In genomic region chr8:108574101-108574500, GRCm38 (mm10) we compare ENCODE assay signal across 9 mouse cellular contexts.
A peak's percentile ranks its signal among the peaks of the same experiment; 100 is the strongest.
DNase-seq lines count a peak whose midpoint lies in the region; ATAC-seq lines count a peak whose summit lies in the region.
"Had no signal": no experiment of that assay in that cellular context is flagged by ENCODE, and none has a peak within 500 bp of the region (broad histone marks: within the 10 kb centered on the region; RNA-seq: fewer than 3 reads in every experiment).

No protein-coding gene starts in this region.

- peak; percentile 60 for DNase-seq in forebrain, embryonic 11.5 days (ENCODE audit: low spot score)
- DNase-seq in 3T3-L1 (ENCODE audit: low read depth, low spot score) = peak; percentile 58
- DNase-seq in adrenal gland, adult 8-10 months = peak; percentile 74
- DNase-seq in gastrocnemius, postnatal 25 days = peak; percentile 27
- peak; percentile 8 to 26 for DNase-seq in left cerebral cortex, postnatal 14 days (ENCODE audit: low spot score in 2 of 2)
- DNase-seq in ovary, postnatal 14 days (ENCODE audit: low spot score) = peak; percentile 51

- ATAC-seq in forebrain, embryonic 11.5 days (replicated peaks; ENCODE audit: low FRiP score) = no peak
- no peak for ATAC-seq in forebrain, embryonic 16.5 days
- ATAC-seq in activated CD4-positive, CD25-positive, alpha-beta regulatory T cell, adult 4 months = no peak

- intact Hi-C loops in left cerebral cortex, postnatal 14 days (cut with DNase I) = no loop called here

- H3K4me3 ChIP-seq in forebrain, embryonic 11.5 days (ENCODE audit: low read depth, low read length) = no peak overlapping the region
- no peak overlapping the region for H3K4me3 ChIP-seq in forebrain, embryonic 16.5 days (replicated peaks; ENCODE audit: low read length)
- H3K4me3 ChIP-seq: midbrain, embryonic 12.5 days had no signal

- H3K27me3 ChIP-seq in forebrain, embryonic 11.5 days (ENCODE audit: control insufficient read depth, insufficient read depth, low read length) = no peaks in the 10 kb centered on the region
- H3K27me3 ChIP-seq in forebrain, embryonic 16.5 days (replicated peaks; ENCODE audit: control insufficient read depth, insufficient read depth, low read length) = 0 out of 2 replicates have a peak, but pooled peaks cover 3% of the 10 kb centered on the region
- H3K27me3 ChIP-seq: midbrain, embryonic 12.5 days had no signal

- H3K4me2 ChIP-seq in forebrain, embryonic 11.5 days (ENCODE audit: low read depth, low read length, severe bottlenecking) = no peak overlapping the region
- no peak overlapping the region for H3K4me2 ChIP-seq in forebrain, embryonic 16.5 days (ENCODE audit: low read length)
- H3K4me2 ChIP-seq: midbrain, embryonic 12.5 days had no signal

- 37% methylated on average over 7 of the region's 7 CpGs for WGBS in forebrain, embryonic 11.5 days
- WGBS in forebrain, embryonic 16.5 days = 35% methylated on average over 7 of the region's 7 CpGs

- no peak overlapping the region for H3K9ac ChIP-seq in forebrain, embryonic 11.5 days (ENCODE audit: low read length)
- no peak overlapping the region for H3K9ac ChIP-seq in forebrain, embryonic 16.5 days (replicated peaks; ENCODE audit: low read depth, low read length)
- H3K9ac ChIP-seq: midbrain, embryonic 12.5 days had no signal

- no peak overlapping the region for H3K27ac ChIP-seq in forebrain, embryonic 11.5 days (ENCODE audit: low read depth, low read length)
- no peak overlapping the region for H3K27ac ChIP-seq in forebrain, embryonic 16.5 days (ENCODE audit: low read length)
- H3K27ac ChIP-seq: midbrain, embryonic 12.5 days had no signal

- no peaks in the 10 kb centered on the region for H3K36me3 ChIP-seq in forebrain, embryonic 11.5 days (ENCODE audit: control insufficient read depth, insufficient read depth, low read length)
- H3K36me3 ChIP-seq in forebrain, embryonic 16.5 days (ENCODE audit: control insufficient read depth, insufficient read depth) = no peaks in the 10 kb centered on the region
- H3K36me3 ChIP-seq: midbrain, embryonic 12.5 days had no signal

- H3K9me3 ChIP-seq in forebrain, embryonic 11.5 days (ENCODE audit: control insufficient read depth, low read length) = no peaks in the 10 kb centered on the region
- H3K9me3 ChIP-seq in forebrain, embryonic 16.5 days (ENCODE audit: control insufficient read depth, low read length) = no peaks in the 10 kb centered on the region
- H3K9me3 ChIP-seq: midbrain, embryonic 12.5 days had no signal

- peaks cover 11% of the 10 kb centered on the region for H3K4me1 ChIP-seq in forebrain, embryonic 11.5 days (replicated peaks; ENCODE audit: control insufficient read depth, insufficient read depth, low read length)
- peaks cover 8% of the 10 kb centered on the region for H3K4me1 ChIP-seq in forebrain, embryonic 16.5 days (replicated peaks; ENCODE audit: control insufficient read depth, insufficient read depth, low read length)

Comparison
In these comparisons a context has a peak if more than half of its experiments do, and no peak if none do; other contexts are left out.
1. DNase-seq: peak in every context shown above with its lines; median percentile 74 in adrenal gland, adult 8-10 months; 60 in forebrain, embryonic 11.5 days; 58 in 3T3-L1; 51 in ovary, postnatal 14 days; 27 in gastrocnemius, postnatal 25 days; 17 in left cerebral cortex, postnatal 14 days.